Mouse (Mus musculus) brain, embryonic 14.5 days (tissue): Measurements from ENCODE around the gene Sgta.

ENCODE experiments used
- CTCF ChIP-seq: fragments of 200-500 bp; IDR thresholded peaks from 2 replicates; pipeline ENCODE4 v1.5.1; 2012; ENCODE audit warnings: inconsistent platforms, mild to moderate bottlenecking, moderate library complexity, borderline replicate concordance; ENCODE audit not compliant: insufficient read depth, insufficient read length; ENCODE audit errors: extremely low read depth
- POLR2A ChIP-seq: fragments of 200-500 bp; IDR thresholded peaks from 2 replicates; pipeline ENCODE4 v1.6.1; 2012; ENCODE audit warnings: mild to moderate bottlenecking, inconsistent platforms, borderline replicate concordance; ENCODE audit not compliant: poor library complexity, insufficient read depth, insufficient read length, severe bottlenecking; ENCODE audit errors: extremely low read depth

DNA sequence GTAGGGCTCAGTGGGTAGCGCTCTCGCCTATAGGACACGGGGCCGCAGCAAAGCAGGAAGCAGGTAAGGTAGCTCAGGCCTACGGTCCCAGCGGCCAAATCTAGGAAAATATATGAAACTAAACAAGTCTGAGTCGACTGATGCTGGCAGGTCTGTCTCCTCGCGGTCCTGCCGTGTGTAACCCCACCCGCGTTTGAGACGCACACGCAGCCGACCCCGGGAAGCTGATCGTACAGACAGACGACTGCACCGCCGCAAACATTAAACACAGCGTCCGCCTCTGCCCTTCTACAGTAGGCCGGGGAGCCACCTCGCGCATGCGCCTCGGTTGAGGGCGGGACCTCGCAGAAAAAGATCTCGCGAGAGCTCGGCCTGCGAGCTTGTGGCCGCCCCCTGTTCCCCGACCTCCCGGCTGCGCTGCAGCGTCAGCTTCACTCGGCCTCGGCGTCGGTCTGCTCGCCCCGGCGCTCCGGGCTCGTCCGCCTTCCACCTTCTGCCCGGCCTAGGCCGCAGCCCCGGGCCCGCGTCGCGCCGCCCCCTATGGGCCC, 45.7 kb upstream of the Sgta start, which contains the start of gene Map2k2:
- peak; percentile 99 for TF ChIP-seq POLR2A
- TF ChIP-seq CTCF = no peak
